Mouse (Mus musculus): ENCODE data around the gene Otop2. TPM values are rescaled to one million over a fixed set of nuclear protein-coding genes. Genes with fewer than 3 reads are reported as not detected.

Gene Otop2
- total and polyA plus RNA-seq, 3 experiments: not detected

DNA sequence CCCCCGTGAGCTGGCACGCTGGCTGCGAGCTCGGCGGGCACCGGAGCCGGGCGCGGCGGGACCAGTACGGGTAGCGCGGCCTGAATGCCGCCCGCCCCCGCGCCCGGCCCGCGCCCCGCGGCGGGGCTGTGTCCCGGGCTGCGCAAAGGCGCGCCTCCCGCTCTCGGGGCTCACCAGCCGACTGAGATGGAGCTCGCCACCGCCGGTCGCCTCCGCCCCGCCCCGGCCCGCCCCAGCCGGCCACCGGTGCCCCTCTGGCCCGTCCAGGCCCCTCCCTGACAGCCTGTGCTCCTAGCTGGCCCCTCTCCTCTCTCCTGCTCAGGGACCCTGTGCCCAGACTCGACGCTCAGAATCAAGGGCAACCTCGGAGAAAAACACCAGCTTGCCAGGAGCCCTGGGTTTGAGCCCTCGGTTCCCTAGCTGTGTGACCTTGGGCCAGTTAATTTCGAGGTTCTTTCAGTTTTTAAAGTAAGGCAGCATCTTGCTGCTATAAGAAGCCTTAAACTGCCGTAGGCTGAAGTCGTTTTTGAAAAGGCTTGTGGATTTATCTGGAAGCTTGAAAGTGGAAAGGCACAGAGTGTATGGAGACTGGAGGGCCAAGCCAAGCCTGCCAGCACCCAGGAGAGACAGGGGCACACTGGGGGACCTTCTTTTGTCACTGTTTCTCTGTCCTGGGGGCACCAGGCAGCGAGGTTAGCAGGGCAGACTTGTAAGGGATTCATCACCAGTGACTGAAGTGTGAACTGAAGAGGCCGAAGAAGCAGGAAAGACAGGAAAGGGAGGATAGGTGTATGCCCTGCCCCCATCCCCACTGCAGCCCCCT lies 39.7 kb upstream of the Otop2 start, which contains the start of gene Grin2c:
TSS of gene Grin2c (minus strand) at position 183 of the 823 bp plus-strand sequence.
- Histone ChIP-seq H3K79me2 (ENCODE audit: control insufficient read depth, insufficient read depth, low read length, poor library complexity) (no peaks in the 10 kb centered on the region), H3K27me3 (ENCODE audit: control insufficient read depth in 1 of 2, insufficient read depth in 2 of 2, low read length in 2 of 2) (peaks cover 0 to 2% of the 10 kb centered on the region in 2 experiments; a peak in 1 of 4 replicates), H3K4me1 (ENCODE audit: control insufficient read depth in 1 of 2, insufficient read depth in 2 of 2, low read length in 2 of 2) (no peaks in the 10 kb centered on the region), H3K4me3 (ENCODE audit: control insufficient read depth in 1 of 2, insufficient read depth in 1 of 2, low read depth in 2 of 2, low read length in 2 of 2) (no peak within 1 kb of the TSS), H3K9me3 (replicated peaks; ENCODE audit: insufficient read depth, low read length) (no peaks in the 10 kb centered on the region), H3K27ac (ENCODE audit: control insufficient read depth, low read depth, low read length) (no peak within 1 kb of the TSS), H3K36me3 (ENCODE audit: control insufficient read depth in 1 of 2, insufficient read depth in 2 of 2, low read length in 2 of 2) (no peaks in the 10 kb centered on the region; a peak in 1 of 4 replicates), H3K9ac (ENCODE audit: control insufficient read depth, low read depth, low read length, poor library complexity, severe bottlenecking) (no peak within 1 kb of the TSS)
- DNase-seq (ENCODE audit: low read depth, low spot score): no peak
- TF ChIP-seq POLR2A (IDR thresholded peaks at IDR 0.05; ENCODE audit: control insufficient read depth in 1 of 2, insufficient read depth in 1 of 2, low read depth in 1 of 2, low read length in 2 of 2, poor library complexity in 1 of 2): no peak
- no peak for TF ChIP-seq TAL1 (IDR thresholded peaks at IDR 0.05; ENCODE audit: low read length)
- no peak for TF ChIP-seq RAD21 (IDR thresholded peaks at IDR 0.05; ENCODE audit: low read depth, low read length)
- no peak for TF ChIP-seq USF2 (IDR thresholded peaks at IDR 0.05; ENCODE audit: borderline replicate concordance in 1 of 2, insufficient read depth in 1 of 2, low read depth in 1 of 2, low read length in 2 of 2)
- TF ChIP-seq TCF12 (IDR thresholded peaks at IDR 0.05; ENCODE audit: low read depth, low read length): no peak
- no peak for TF ChIP-seq CHD2 (IDR thresholded peaks at IDR 0.05; ENCODE audit: low read length)
- no peak for TF ChIP-seq NELFE (IDR thresholded peaks at IDR 0.05; ENCODE audit: low read depth, low read length)
- no peak for TF ChIP-seq ETS1 (IDR thresholded peaks at IDR 0.05; ENCODE audit: low read depth, low read length)
- no peak for TF ChIP-seq POLR2AphosphoS2 (IDR thresholded peaks at IDR 0.05; ENCODE audit: low read length)
- TF ChIP-seq E2F4 (IDR thresholded peaks at IDR 0.05; ENCODE audit: borderline replicate concordance, low read depth, low read length): no peak
- no peak for TF ChIP-seq RCOR1 (IDR thresholded peaks at IDR 0.05; ENCODE audit: low read depth, low read length)
- TF ChIP-seq NRF1 (IDR thresholded peaks at IDR 0.05; ENCODE audit: insufficient read depth, low read depth, low read length, poor library complexity, severe bottlenecking): no peak
- TF ChIP-seq ELF1 (IDR thresholded peaks at IDR 0.05; ENCODE audit: low read depth, low read length): no peak
- no peak for TF ChIP-seq ZNF384 (IDR thresholded peaks at IDR 0.05; ENCODE audit: low read depth, low read length)
- no peak for TF ChIP-seq ZC3H11A (IDR thresholded peaks at IDR 0.05; ENCODE audit: low read depth, low read length)

DNA sequence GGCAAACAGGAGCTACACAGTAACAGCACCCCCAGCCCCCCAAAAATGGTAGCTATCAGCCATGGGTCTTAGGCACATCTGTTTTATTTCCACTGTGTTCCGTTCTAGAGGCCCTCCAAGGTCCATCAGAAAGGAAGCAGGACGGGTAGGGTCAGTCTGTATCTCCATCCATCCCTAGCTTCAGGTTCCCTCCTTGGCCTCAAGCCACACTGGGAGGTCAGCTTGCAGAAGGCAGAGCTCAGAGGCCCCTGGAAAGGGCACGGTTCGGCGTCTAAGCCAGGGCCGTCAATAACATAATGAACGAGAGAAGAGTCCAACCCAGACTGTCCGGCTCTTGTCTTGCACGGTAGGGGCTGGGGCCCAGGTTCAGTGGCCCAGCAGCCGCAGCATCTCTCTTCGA lies 39.0 kb upstream of the Otop2 start:
- Histone ChIP-seq H3K4me1 (ENCODE audit: control insufficient read depth in 1 of 2, insufficient read depth in 2 of 2, low read length in 2 of 2) (no peaks in the 10 kb centered on the region), H3K27me3 (ENCODE audit: control insufficient read depth in 1 of 2, insufficient read depth in 2 of 2, low read length in 2 of 2) (peaks cover 0 to 2% of the 10 kb centered on the region in 2 experiments; a peak in 1 of 4 replicates), H3K9ac (ENCODE audit: control insufficient read depth, low read depth, low read length, poor library complexity, severe bottlenecking) (no peak overlapping the region), H3K36me3 (ENCODE audit: control insufficient read depth in 1 of 2, insufficient read depth in 2 of 2, low read length in 2 of 2) (no peaks in the 10 kb centered on the region; a peak in 1 of 4 replicates), H3K27ac (ENCODE audit: control insufficient read depth, low read depth, low read length) (no peak overlapping the region), H3K9me3 (replicated peaks; ENCODE audit: insufficient read depth, low read length) (no peaks in the 10 kb centered on the region), H3K4me3 (ENCODE audit: control insufficient read depth in 1 of 2, insufficient read depth in 1 of 2, low read depth in 2 of 2, low read length in 2 of 2) (no peak overlapping the region), H3K79me2 (ENCODE audit: control insufficient read depth, insufficient read depth, low read length, poor library complexity) (no peaks in the 10 kb centered on the region)
- TF ChIP-seq MAX (IDR thresholded peaks at IDR 0.05; ENCODE audit: low read length): no peak
- TF ChIP-seq E2F4 (IDR thresholded peaks at IDR 0.05; ENCODE audit: borderline replicate concordance, low read depth, low read length): no peak
- TF ChIP-seq CHD2 (IDR thresholded peaks at IDR 0.05; ENCODE audit: low read length): no peak
- no peak for TF ChIP-seq ZNF384 (IDR thresholded peaks at IDR 0.05; ENCODE audit: low read depth, low read length)
- TF ChIP-seq MAZ (IDR thresholded peaks at IDR 0.05; ENCODE audit: low read depth, low read length): no peak
- TF ChIP-seq POLR2A (IDR thresholded peaks at IDR 0.05; ENCODE audit: control insufficient read depth in 1 of 2, insufficient read depth in 1 of 2, low read depth in 1 of 2, low read length in 2 of 2, poor library complexity in 1 of 2): no peak
- TF ChIP-seq RAD21 (IDR thresholded peaks at IDR 0.05; ENCODE audit: low read depth, low read length): no peak
- TF ChIP-seq BHLHE40 (IDR thresholded peaks at IDR 0.05; ENCODE audit: borderline replicate concordance, low read depth, low read length): no peak
- TF ChIP-seq UBTF (IDR thresholded peaks at IDR 0.05; ENCODE audit: borderline replicate concordance, insufficient read depth, low read depth, low read length): no peak
- TF ChIP-seq EP300 (IDR thresholded peaks at IDR 0.05; ENCODE audit: low read depth in 1 of 2, low read length in 2 of 2): no peak
- no peak for TF ChIP-seq ELF1 (IDR thresholded peaks at IDR 0.05; ENCODE audit: low read depth, low read length)
- TF ChIP-seq TCF12 (IDR thresholded peaks at IDR 0.05; ENCODE audit: low read depth, low read length): no peak
- TF ChIP-seq SMC3 (IDR thresholded peaks at IDR 0.05; ENCODE audit: low read depth, low read length): no peak
- TF ChIP-seq USF2 (IDR thresholded peaks at IDR 0.05; ENCODE audit: borderline replicate concordance in 1 of 2, insufficient read depth in 1 of 2, low read depth in 1 of 2, low read length in 2 of 2): no peak
- TF ChIP-seq ETS1 (IDR thresholded peaks at IDR 0.05; ENCODE audit: low read depth, low read length): no peak
- no peak for TF ChIP-seq POLR2AphosphoS5 (IDR thresholded peaks at IDR 0.05; ENCODE audit: borderline replicate concordance, low read depth, low read length)
- no peak for TF ChIP-seq KAT2A (conservative IDR thresholded peaks at IDR 0.05; ENCODE audit: low read depth, low read length)
- no peak for DNase-seq (ENCODE audit: low read depth, low spot score)
